Mouse (Mus musculus) megakaryocyte, embryonic 14.5 days (primary cell): ENCODE measurements at regions not wholly inside any gene's neighbourhood (a gene's known extent, or its start where the extent isn't known, plus 50 kb on each side); places are given as distances from the start of the nearest gene placed in this dataset.

Experiments used
- FLI1 ChIP-seq: IDR thresholded peaks from 2 replicates; pipeline ENCODE4 v1.6.1; 2012; ENCODE audit warnings: low read length, inconsistent platforms, mixed read lengths
- GATA1 ChIP-seq: IDR thresholded peaks from 3 replicates; pipeline ENCODE4 v1.6.1; 2012; ENCODE audit warnings: mixed read lengths, low read length, inconsistent platforms, borderline replicate concordance

DNA sequence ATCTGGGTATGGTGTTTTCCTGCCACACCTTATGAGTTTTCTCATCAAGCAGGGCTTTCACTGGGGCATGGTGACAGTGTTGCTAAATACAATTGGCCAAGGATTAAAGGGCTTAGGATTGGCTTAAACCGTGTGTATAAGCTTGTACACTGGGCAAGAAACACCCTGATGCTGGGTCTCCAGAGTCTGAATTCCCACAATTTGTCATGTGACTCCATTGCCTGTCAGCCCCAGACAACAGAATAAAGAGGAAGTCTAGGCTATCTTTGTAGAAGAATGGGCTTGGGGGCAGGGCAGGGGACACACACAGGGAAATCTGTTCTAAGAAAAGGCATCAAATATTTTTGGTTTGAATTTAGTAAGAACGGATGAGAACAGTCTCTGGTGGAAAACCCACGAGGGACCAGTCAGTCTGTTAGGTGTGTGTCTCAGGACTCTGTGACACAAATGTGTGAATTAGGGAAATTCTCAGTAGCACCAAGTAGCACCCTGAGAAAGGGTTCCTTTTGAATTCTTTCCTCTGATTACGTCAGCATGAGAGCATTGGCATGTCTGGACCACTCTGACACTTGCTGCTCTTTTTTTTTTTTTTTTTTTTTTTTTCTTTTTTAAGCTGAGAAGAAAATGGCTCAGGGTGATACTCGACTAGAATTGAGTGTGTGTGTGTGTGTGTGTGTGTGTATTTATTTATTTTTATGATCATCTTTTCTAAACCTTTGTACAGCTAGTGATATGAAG, 235.5 kb upstream of the Tbl1xr1 start:
- TF ChIP-seq GATA1 (no peak), FLI1 (no peak)
